Mouse (Mus musculus) MEL (cell line): ENCODE data around the gene Napsa.

Experiments
- RCOR1 ChIP-seq: IDR thresholded peaks from 2 replicates; pipeline ENCODE4 v1.6.1; 2012; ENCODE audit warnings: low read depth, mild to moderate bottlenecking, inconsistent platforms, low read length, improper control_type of control experiment
- ZC3H11A ChIP-seq: IDR thresholded peaks from 2 replicates; pipeline ENCODE4 v1.6.1; 2012; ENCODE audit warnings: low read depth, mild to moderate bottlenecking, inconsistent platforms, low read length, improper control_type of control experiment

- TF ChIP-seq RCOR1 (no peak), ZC3H11A (no peak)
Observed at GRCm38 (mm10) chr7:44604139-44604606, 32.0 kb downstream of the Napsa start.
